Mouse (Mus musculus) adrenal gland, postnatal 14 days (tissue): Measurements from ENCODE around the gene Scamp2. TPM values are rescaled to one million over a fixed set of nuclear protein-coding genes. Genes with fewer than 3 reads are reported as not detected.

Source experiments
- DNase-seq: peaks from one replicate; pipeline ENCODE4 v3.0.0; 2021; ENCODE audit warnings: mixed read lengths
- long read RNA-seq, 2 experiments: library from polyadenylated mRNA; stranded (forward); transcript quantifications; one replicate each; pipeline ENCODE4 v2.0.0; 2021
- total RNA-seq: library from RNA; stranded (reverse); gene quantifications from 2 replicates; pipeline ENCODE4 v1.2.3, GENCODE M21; 2021

Scamp2 gene
- total RNA-seq: 41.8 and 51.8 TPM in 2 replicates
- long read RNA-seq, experiment 1, transcript Scamp2-201 (9 exons, 2,340 nt): major isoform, 108 of 117 reads
- long read RNA-seq, experiment 1, partial matches to known transcripts: 5 of 117 reads
- long read RNA-seq, experiment 1, other reads (novel, unspliced or antisense): 4 of 117 reads
- long read RNA-seq, experiment 2, transcript Scamp2-201 (9 exons, 2,340 nt): major isoform, 67 of 73 reads
- long read RNA-seq, experiment 2, partial matches to known transcripts: 2 of 73 reads
- long read RNA-seq, experiment 2, other reads (novel, unspliced or antisense): 4 of 73 reads

DNA sequence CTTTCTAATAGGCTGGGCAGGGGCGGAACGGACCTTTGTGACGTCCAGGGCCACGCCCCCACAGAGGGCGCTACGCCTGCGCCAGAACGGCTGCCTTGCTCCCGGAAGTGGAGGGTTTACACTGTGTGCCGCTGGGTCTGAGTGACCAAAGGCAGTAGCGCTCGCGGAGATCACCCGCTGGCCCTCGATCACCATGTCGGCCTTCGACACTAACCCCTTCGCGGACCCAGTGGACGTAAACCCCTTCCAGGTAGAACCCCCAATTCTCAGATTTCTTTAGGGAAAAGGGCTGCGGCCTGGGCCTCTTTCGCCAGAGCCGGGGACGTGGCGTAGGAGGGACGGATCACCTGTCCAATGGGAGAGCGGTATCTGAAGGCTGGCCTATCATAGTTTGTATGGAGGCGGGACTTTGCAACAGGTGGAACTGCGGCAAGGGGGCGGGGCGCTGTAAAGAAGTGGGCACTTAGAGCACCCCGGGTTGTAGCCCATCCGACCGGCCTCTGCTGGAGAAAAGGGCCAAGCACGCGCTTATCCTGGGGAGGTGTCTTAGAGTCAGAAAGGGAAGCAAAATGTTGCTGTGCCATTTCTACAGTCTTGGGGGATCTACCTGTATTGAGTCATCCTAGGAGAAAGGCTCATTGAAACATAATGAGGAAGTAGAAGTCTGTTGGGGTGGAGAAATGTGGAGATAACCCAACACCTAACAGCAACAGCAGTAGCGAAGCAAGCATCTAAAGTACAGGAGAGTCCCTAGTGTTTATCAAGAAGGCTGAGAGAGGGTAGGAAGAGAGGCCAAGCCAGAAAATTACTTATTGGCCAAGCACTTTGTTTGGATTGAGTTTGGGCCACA, at the start of gene Scamp2:
Scamp2 (plus strand) TSS at position 83 of the 850 bp plus-strand sequence.
- DNase-seq: peak; percentile 96

DNA sequence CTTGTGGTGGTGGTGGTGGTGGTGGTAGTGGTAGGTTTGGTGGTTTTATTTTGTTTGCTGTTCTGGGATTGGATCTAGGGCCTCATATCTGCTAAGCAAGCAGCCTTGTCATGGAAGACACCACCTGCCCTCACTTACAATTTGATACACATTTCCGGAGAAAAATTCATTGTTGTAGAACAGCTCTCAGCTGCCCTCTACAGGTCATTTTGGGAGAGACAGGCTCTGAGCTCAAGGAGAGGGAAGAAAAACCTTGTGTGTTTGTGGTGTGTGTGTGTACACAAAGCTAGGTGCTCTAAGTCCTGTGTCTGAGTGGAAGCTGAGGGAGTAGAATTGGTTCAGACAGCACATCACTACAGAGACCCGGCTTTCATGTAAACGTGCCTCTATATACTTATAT, 43.6 kb upstream of the Scamp2 start:
- peak; percentile 66 for DNase-seq

DNA sequence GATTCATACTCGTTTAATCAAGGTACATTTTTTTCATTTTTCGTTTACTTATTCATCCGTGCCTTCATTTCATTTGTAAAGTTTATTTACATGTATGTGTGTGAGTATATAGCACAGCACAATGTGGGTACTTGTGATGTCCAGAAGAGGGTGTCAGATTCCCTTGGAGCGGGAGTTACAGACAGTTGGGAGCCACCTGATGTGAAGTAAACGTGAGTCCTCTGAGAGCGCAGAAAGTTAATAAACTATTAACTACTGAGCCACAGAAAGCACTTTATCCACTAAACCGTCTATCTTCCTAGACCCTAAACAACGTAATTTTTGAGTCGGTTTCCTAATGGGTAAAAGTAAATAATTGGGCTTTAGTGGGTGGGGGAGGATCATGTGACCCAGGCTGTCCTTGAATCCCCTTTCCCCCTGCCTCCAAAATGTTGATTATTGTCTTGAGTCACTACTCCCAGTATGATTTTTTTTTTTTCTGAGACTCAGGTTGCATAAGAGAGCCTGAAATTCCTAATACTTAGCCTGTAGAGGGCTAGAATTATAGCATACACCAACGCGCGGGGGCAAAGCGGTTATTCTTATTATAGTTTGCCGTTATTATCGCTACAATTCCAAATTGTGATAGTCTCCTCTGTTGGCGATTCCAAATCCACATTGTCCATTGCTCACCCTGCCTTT, 40.2 kb upstream of the Scamp2 start:
- DNase-seq: no peak

DNA sequence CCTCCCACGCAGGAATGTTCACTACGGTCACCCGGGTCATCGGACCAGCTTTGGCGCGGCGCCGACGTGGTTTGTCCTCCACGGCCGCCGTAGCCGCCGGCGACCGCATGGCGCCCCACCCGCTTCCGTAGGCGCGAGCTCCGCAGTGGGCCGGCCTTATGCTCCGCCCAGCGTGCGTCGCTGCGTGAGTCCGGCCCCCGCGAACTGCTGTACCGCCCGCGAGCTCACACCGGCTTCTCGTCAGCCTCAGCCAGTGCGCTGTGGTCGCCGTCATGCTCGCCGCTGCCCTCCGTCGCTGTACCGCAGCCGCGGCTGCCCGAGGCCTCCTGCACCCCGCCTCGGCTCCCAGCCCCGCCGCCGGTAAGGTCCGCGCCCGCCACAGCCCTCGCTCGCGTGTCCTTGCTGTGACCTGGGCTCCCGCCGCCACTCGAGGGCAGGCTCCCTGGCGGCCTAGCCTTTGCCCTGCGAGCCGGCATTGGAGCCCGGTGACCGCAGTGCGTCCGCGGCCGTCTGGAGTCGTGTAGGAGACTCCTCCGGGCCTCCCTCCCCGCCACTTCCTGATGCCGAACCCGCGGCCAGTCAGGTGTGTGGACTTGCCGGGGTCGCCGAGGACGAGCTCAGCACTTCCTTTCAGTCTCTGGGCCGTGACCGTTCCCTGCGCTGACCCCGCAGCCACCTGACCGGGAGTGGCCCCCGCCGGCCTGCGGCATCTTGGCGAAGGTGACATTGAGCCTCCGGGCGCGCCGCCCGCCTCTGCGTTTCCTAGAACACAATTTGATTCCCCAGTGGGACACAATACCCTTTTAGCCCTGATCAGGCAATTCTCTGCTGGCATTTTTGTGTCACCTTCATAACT, 39.5 kb upstream of the Scamp2 start, which contains the start of gene Cox5a:
Cox5a (plus strand) TSS at position 219 of the 856 bp plus-strand sequence.
- DNase-seq: peak; percentile 96

DNA sequence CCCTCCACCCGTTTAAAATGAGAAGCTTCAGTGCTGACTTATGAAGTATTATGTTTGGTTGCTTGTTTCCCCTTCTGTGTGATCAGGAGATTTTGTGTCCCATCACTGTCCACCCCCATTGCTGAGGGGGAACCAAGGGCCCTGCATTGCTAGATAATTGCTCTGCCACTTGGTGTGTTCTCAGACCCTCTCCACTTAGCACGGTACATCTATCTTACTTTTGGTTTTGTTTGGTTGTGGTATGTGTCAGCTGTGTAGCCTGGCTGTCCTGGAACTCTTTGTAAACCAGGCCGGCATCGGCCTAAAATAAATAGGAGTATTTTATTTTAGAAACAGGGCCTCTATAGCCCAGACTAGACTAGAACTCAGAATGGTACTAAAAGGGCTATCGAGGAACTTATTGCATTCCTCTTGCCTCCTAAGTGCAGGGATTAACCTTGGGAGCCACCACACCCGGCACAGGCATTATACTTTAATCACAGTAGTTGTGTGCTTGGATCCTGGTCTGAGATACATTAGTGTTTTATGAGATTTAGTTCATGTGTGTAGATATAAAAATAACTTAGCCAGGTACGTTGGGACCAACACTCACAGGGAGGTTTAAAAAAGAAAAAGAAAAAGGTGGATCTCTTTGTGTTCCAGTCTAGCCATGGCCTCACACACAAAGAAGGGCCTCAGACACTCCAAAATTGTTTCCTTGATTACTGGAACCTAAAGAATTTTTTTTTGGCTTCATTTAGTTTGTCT, 38.5 kb upstream of the Scamp2 start:
- no peak for DNase-seq

DNA sequence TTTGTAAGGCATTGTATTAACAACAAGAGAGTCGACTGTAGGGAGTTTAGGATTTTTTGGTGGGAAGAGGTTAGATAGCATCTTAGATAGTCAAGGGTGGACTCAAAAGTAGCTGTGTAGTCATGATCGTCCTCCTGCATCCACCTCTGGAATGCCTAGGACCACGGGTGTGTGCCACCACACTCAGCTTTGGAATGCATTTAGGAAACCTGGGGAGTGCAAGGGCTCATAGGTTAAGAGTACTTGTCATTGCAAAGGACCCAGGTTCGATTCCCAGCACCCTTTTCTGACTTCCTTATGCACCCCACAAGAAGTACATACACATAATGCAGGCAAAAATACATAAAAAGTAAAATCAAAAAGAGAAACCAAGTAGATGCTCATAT, 37.9 kb upstream of the Scamp2 start:
- no peak for DNase-seq

DNA sequence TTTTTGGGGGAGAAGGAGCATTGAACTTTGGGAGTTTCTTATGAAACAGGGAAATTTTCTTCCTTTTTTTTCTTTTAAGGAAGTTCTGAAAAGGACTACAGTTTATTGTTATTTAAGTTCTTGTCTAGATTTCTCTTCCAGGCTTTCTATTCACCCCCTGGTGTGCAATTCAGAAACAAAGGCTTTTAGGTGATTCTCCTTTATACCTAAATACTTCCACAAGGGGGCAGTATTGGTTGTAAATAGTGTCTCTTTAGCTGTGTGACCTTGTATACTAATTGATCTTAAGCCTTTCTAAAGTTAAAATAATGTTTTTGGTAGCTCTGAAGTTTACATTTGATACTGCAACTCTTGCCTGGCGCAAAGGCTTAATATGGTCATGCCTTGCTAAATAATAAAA, 37.0 kb upstream of the Scamp2 start:
- DNase-seq: no peak

DNA sequence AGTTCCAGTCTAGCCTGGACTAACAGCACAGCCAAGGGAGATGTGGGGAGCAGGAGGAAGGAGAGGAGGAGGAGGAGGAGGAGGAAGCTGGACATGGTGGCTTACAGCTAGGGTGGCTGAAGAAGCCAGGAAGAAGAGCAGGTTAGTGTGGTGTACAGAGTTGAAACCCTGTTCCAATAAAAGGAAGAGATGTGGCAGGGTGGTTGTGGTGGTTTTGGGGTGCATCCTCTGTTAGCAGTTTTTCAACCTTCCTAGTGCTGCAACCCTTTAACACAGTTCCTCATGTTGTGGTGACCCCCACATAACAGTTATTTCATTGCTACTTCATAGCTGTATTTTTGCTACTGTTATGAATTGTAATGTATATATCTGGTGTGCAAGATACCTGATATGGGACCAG, 36.3 kb upstream of the Scamp2 start:
- DNase-seq: no peak

DNA sequence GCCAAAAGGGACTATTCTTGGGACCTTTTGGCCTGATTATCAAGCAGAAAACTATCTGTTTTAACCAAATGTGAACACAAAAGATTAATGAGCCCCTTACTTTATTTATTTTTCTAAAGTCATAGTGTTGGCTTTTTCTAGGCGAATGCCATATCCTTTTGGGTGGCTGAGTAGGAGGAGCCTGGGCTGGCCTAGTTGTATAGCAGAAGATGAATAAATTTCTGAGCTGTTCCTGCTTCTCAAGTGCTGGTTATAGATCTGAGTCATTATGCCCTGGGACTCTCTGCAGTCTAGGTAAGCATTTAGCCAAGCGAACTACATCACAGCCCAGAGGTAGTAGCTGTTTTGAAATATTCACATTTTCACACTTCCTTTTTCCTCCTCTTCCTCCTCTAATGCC, 35.2 kb upstream of the Scamp2 start:
- DNase-seq: no peak

DNA sequence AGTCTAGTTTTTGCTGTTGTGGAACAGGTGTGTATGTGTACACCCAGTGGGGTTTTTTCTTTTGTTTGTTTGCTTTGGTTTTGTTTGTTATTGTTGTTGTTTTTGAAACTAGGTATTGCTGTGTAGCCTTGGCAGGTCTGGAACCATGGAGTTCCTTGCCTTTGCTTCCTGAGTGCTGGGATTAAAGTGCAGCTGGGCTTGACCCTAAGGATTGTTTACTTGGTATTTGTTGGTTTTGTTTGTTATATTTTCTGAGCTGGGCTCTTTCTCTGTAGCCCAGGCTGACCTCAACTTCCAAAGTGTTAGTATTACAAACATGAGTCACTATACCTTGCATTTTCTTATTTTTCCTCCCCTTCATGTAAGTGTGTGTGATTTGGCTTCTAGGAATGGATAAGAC, 34.3 kb upstream of the Scamp2 start:
- DNase-seq: no peak

DNA sequence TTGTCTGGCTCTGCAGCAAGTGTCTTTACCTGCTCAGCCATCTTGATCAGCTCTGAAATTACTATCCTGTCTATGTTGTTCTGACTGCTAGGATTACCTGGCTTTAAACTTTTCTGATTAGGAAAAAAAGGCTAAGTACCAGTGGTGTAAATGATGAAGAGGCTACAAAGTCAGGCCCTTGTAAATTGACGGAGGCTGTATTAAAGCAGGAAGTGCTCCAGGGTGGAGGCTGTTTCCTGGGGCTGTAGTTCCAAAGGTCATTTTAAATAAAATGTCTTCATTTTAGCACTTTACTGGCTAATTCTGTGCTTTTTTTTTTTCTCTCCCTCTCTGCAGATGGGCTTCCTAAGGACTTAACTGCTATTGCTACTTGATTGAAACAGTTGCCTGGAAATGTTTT, 28.8 kb upstream of the Scamp2 start:
- DNase-seq: no peak

DNA sequence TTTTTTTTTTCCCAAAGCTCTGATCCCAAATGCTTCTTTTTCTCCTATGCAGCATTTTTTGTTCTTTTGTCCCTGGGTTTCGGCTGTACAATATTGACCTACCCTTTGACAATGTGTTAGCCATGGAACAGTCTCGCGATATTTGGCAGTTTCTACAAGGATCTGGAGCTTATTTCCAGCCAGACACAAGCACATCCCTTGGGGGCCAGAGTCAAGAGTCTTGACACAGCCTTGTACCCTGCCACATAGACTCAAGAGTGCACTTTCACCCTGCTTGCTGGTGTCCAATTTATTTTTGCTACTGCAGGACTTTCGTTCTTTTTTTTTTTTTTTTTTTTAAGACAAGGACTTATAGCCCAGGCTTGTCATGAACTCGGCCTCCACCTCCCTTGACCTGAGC, 24.4 kb upstream of the Scamp2 start:
- DNase-seq: peak; percentile 51

DNA sequence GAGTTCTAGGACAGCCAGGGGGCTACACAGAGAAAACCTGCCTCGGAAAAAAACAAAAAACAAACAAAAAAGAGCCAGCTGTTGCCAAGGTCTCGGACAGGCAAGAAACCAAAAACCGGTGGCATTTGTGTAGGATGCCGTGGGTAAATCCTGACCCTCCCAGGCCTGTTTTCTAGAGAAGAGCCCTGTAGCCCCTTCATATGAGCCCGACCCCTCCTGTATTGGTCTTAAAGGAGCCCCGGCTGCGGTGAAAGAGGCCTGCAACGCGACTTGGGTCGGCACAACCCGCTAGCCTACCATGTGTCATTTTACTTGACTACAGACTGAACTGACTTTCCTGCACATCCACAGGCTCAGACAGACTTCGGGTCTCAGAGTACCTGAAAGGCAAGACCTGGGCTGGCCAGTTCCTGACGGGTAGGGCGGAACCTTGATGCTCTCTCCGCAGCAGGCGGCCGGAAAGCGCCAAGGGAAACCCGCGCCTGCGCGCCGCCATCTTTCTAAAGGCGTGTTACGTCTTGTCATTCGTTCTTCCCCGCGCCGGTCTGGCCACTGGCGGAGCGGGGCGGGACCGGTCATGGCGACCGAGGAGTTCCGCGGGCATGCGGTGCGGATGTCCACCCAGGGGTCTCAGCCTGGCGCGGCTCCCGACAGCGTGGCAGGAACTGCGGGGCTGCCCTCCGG, 23.6 kb upstream of the Scamp2 start, which contains the start of gene Fam219b:
Fam219b (plus strand) TSS at position 485 of the 684 bp plus-strand sequence.
- peak; percentile 96 for DNase-seq

DNA sequence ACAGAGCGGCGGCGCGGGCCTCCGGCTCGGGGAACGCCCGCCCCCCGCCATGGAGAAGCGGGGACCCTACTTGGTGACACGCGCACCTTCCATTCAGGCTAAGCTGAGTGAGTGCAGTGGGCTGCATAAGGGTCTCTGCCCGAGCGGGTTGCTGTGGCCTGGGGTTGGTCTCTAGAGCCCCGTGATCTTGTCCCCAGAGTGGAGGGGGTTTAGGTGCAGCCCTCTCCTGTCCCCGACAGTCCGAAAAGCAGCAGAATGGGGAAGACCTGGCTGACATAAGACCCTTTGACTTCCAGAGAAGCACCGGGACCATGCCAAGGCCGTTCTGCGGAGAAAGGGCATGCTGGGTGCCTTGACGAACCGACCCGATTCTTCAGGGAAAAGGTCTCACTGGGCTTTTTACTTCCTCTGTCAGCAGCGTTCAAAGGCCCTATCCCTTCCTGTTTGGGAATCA, 23.0 kb upstream of the Scamp2 start:
- DNase-seq: peak; percentile 55

DNA sequence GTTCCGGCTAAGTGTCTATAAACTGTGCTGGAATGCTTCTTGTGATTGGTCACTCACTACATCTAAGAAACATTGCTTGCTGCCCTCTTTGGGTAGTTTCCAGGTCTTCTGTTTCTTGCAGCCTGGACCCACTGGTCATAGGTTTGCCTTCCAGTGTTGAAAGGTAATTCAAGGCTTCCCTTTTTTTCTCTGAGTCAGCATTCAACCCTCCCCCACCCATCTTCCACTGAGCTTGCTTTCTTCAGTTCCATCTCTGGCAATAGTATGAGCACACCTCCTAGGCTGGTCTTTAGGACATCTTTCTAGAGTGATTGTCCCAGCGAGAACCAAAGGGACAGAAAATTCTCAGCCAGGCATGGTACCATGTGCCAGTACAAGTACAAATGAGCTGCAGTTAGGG, 21.2 kb upstream of the Scamp2 start:
- DNase-seq: no peak

DNA sequence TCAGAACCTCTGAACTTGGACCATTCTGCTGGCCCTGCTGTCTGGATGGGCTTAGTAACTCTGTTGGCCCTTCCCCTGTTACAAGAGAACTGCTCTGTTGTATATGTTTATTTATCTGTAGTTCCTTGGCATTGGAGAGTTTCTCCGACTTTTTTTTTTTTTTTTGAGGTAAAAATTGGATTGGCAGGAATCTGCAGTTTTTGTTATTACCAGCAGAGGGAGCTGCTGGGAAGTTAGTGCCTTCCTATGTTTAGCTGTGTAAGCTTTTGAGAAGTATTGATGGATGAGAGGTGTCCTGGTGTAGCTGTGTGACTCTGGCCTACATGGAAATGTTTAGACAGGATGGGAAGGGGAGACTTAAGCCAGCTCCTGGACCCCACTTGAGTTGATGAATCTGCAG, 19.4 kb upstream of the Scamp2 start:
- DNase-seq: peak; percentile 59

DNA sequence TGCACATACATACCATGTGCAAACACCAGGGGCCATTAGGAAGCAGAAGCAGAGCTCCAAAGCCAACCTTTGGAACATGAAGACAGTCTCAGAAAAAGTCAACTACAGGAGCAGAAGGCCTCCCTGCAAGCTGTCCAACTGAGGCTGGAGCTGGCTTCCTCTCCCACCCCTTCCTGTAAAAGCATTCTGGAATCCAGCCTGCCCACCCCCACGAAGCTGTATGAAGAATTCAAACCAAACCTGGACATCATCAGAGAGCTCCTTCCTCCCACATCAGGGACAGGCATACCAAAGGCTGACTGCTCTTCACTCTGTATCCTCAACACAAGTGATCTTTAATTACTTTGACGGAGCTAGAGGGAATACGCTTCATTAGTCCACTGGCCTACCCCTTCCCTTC, 16.8 kb upstream of the Scamp2 start:
- no peak for DNase-seq

DNA sequence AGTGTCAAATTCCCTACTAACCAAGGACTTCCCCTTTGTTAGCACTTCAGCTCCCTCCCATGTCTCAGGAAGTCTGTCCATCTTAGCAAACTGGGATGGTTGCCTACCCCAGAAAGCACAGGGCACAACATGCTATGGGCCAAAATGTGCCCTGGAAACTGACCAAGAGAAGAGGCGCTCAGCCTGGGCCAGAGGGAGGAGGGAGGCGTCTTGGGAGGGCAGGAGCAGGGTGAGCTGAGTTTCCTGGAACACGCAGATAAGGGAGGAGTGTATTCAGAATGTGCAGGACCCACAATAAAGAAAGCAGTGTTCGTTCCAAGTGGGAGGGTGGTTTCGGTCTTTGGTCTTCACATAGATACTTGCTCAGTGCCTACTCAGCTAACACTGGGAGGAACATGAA, 13.5 kb upstream of the Scamp2 start:
- DNase-seq: peak; percentile 34

DNA sequence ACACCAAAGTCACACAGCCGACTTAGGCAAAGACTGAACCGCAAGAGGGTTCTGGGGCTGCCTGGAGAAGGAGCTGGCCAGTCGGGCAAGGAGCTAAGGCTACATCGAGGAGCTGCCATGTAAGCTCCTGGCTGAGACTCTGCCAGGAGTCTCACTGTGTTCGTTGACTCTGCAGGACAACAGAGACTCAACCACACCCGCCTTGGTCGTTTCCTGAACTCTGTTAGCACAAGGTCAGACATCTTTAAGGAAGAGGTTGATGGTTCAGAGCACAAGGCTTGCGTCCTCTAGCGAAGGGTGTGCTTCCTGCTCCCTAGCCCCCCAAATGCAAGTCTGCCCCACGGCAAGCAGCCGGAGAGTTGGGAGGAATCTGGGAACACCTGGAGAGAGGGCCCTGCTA, 12.9 kb upstream of the Scamp2 start:
- DNase-seq: no peak

DNA sequence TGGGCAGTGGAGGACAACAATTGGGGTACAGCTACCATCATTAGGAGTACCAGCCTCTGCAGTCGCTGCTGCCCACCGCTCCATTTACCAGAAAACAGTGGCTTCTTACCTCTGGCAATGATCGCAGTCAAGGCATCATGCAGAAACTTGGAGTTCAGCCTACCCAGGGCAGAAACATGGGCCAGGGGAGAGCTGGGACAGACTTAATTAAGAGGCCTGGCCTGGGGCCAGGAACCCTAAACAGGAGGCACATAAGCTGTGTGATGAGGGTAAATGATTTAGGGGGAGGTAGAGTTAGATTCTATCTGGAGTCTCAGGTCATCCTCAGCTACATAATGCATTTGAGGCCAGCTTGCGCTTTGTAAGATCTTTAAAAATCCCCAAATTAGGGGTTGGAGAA, 11.6 kb upstream of the Scamp2 start:
- no peak for DNase-seq
